Mouse (Mus musculus): ENCODE measurements around the gene Tectb. TPM values are rescaled to one million over a fixed set of nuclear protein-coding genes. Genes with fewer than 3 reads are reported as not detected.

Gene Tectb
- total RNA-seq, 2 experiments from 2014 or later, result 0.45 to 0.55 TPM

Small RNA genes lying within 50 kb of the gene (microRNA-seq; reads per million reads assigned to microRNA genes)
- gene Mir6715, result 3.7 reads per million

Other genes with a start within 250 kb of the Tectb start
- 100 to 1,000 TPM; 174 to 215 TPM for gene Gpam, start 53.5 kb upstream of the Tectb start, total RNA-seq (2021)
- gene Gucy2g, start 60.5 kb downstream of the Tectb start, total RNA-seq (2021), result not detected
- 100 to 1,000 TPM in 1 of 2 experiments, 10 to 100 TPM in 1; 89.8 to 143 TPM for gene Acsl5, start 71.2 kb downstream of the Tectb start, total RNA-seq (2021)
- 10 to 100 TPM; 37.9 to 38.8 TPM for gene Zdhhc6, start 135.3 kb downstream of the Tectb start, total RNA-seq (2021)
- 10 to 100 TPM; 27.6 to 33.0 TPM for gene Vti1a, start 135.6 kb downstream of the Tectb start, total RNA-seq (2021)